ENCODE assay signal across 11 mouse cellular contexts in the genomic region with DNA sequence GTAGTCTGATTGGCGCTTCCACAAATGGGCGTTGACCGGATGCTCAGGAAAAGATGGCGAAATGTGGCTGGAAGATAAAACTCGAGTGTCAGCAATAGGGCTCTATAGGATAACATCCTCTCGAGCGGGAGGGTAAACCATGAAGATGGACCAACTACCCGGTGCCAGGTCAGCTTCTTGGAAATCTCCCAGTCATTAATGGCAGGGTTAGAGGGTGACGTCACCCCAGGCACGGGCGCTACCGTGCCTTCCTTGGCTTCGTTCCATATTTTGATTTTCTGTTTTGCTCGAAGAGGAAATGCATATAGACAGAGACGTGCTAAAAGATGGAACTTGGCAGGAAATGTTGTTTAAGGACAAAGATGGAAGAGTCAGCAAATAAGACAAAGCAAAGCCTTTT.
DNase-seq lines count a peak whose midpoint lies in the region; ATAC-seq and TF ChIP-seq lines count a peak whose summit lies in the region.
"Had no signal": no experiment of that assay in that cellular context is flagged by ENCODE, and none has a peak within 500 bp of the region (broad histone marks: within the 10 kb centered on the region; RNA-seq: fewer than 3 reads in every experiment).

No protein-coding gene starts in this region.

- H3K36me3 ChIP-seq in hindbrain, postnatal 0 days (ENCODE audit: insufficient read depth, low read length), result no peaks in the 10 kb centered on the region
- H3K36me3 ChIP-seq in hindbrain, embryonic 13.5 days, result no peaks in the 10 kb centered on the region
- peaks cover 14% of the 10 kb centered on the region for H3K36me3 ChIP-seq in embryonic facial prominence, embryonic 14.5 days (ENCODE audit: control insufficient read depth, insufficient read depth, low read length)

- peak; percentile 66; the same call in 1 of the 2 replicates for ATAC-seq in hindbrain, postnatal 0 days
- ATAC-seq in hindbrain, embryonic 13.5 days (ENCODE audit: low FRiP score), result no peak
- no peak for ATAC-seq in embryonic facial prominence, embryonic 14.5 days (ENCODE audit: low read depth)

- H3K9me3 ChIP-seq in hindbrain, postnatal 0 days (ENCODE audit: low read length), result no peaks in the 10 kb centered on the region
- H3K9me3 ChIP-seq in hindbrain, embryonic 13.5 days, result no peaks in the 10 kb centered on the region
- H3K9me3 ChIP-seq in embryonic facial prominence, embryonic 14.5 days (ENCODE audit: control insufficient read depth, low read length), result no peaks in the 10 kb centered on the region

- TF ChIP-seq CTCF in hindbrain, postnatal 0 days (IDR thresholded peaks at IDR 0.05; ENCODE audit: low read depth), result no peak
- TF ChIP-seq CTCF in olfactory bulb, adult 2 months (IDR thresholded peaks at IDR 0.05; ENCODE audit: insufficient read depth, low read depth, low read length), result no peak

- H3K27me3 ChIP-seq in hindbrain, postnatal 0 days (ENCODE audit: insufficient read depth, low read length), result no peaks in the 10 kb centered on the region
- no peaks in the 10 kb centered on the region for H3K27me3 ChIP-seq in hindbrain, embryonic 13.5 days
- no peaks in the 10 kb centered on the region for H3K27me3 ChIP-seq in embryonic facial prominence, embryonic 14.5 days (replicated peaks; ENCODE audit: control insufficient read depth, insufficient read depth, low read length)

- H3K27ac ChIP-seq in hindbrain, postnatal 0 days, result peak overlapping the region; percentile 4; the same call in 1 of the 2 replicates
- H3K27ac ChIP-seq in hindbrain, embryonic 13.5 days, result no peak overlapping the region
- H3K27ac ChIP-seq in embryonic facial prominence, embryonic 14.5 days (replicated peaks; ENCODE audit: low read depth, low read length), result peak overlapping the region; percentile 44
- no peak overlapping the region for H3K27ac ChIP-seq in olfactory bulb, adult 2 months (ENCODE audit: insufficient read depth, low read depth, low read length)

- no peak for TF ChIP-seq POLR2A in olfactory bulb, adult 2 months (IDR thresholded peaks at IDR 0.05; ENCODE audit: insufficient read depth, low read depth, low read length)

- no peak overlapping the region for H3K9ac ChIP-seq in hindbrain, postnatal 0 days (replicated peaks; ENCODE audit: low read length)
- no peak overlapping the region for H3K9ac ChIP-seq in hindbrain, embryonic 13.5 days
- H3K9ac ChIP-seq in embryonic facial prominence, embryonic 14.5 days (ENCODE audit: low read depth, low read length), result no peak overlapping the region

- no peaks in the 10 kb centered on the region for H3K4me1 ChIP-seq in hindbrain, postnatal 0 days (ENCODE audit: insufficient read depth, low read length)
- no peaks in the 10 kb centered on the region for H3K4me1 ChIP-seq in hindbrain, embryonic 13.5 days (replicated peaks)
- H3K4me1 ChIP-seq in embryonic facial prominence, embryonic 14.5 days (ENCODE audit: control insufficient read depth, insufficient read depth, low read length), result peaks cover 11% of the 10 kb centered on the region; the same call in 1 of the 2 replicates
- H3K4me1 ChIP-seq in olfactory bulb, adult 2 months (ENCODE audit: control insufficient read depth, insufficient read depth, low read length), result peaks cover 3% of the 10 kb centered on the region

- peak; percentile 52 for DNase-seq in hindbrain, postnatal 0 days (ENCODE audit: low spot score)
- peak; percentile 9 for DNase-seq in right cerebral cortex, postnatal 25 days
- no peak for DNase-seq in right cerebral cortex, postnatal 36 days (ENCODE audit: low spot score in 2 of 2)
- DNase-seq in embryonic facial prominence, embryonic 14.5 days (ENCODE audit: low spot score), result no peak
- no peak for DNase-seq in urinary bladder, postnatal 36 days (ENCODE audit: low spot score in 2 of 2)
- no peak for DNase-seq in urinary bladder, postnatal 10 days (ENCODE audit: low spot score)
- DNase-seq: adrenal gland, postnatal 14 days; kidney, postnatal 4 days; thymus, postnatal 25 days had no signal

- H3K4me2 ChIP-seq in hindbrain, postnatal 0 days (ENCODE audit: low read depth, low read length), result peak overlapping the region; percentile 3; the same call in 1 of the 2 replicates
- no peak overlapping the region for H3K4me2 ChIP-seq in hindbrain, embryonic 13.5 days
- H3K4me2 ChIP-seq in embryonic facial prominence, embryonic 14.5 days (ENCODE audit: low read depth, low read length), result no peak overlapping the region; the same call in 1 of the 2 replicates

- 62% methylated on average over 15 of the region's 15 CpGs for WGBS in hindbrain, postnatal 0 days
- 81% methylated on average over 15 of the region's 15 CpGs for WGBS in hindbrain, embryonic 13.5 days
- WGBS in embryonic facial prominence, embryonic 14.5 days, result 62% methylated on average over 15 of the region's 15 CpGs
- 45% methylated on average over 15 of the region's 15 CpGs for WGBS in olfactory bulb, adult 2 months

- 0 out of 2 replicates have a peak overlapping the region, but pooled peaks have one; percentile 6 for H3K4me3 ChIP-seq in hindbrain, postnatal 0 days (ENCODE audit: low read length)
- no peak overlapping the region for H3K4me3 ChIP-seq in hindbrain, embryonic 13.5 days
- H3K4me3 ChIP-seq in embryonic facial prominence, embryonic 14.5 days (ENCODE audit: low read depth, low read length), result no peak overlapping the region
- peak overlapping the region; percentile 35 for H3K4me3 ChIP-seq in olfactory bulb, adult 2 months (ENCODE audit: insufficient read depth, low read depth, low read length)

Comparison
In these comparisons a context has a peak if more than half of its experiments do, and no peak if none do; other contexts are left out.
1. DNase-seq: peak in hindbrain, postnatal 0 days (single experiment) and right cerebral cortex, postnatal 25 days (single experiment); none in right cerebral cortex, postnatal 36 days (0 of 2), embryonic facial prominence, embryonic 14.5 days (single experiment), urinary bladder, postnatal 36 days (0 of 2) and urinary bladder, postnatal 10 days (single experiment).
2. H3K27ac ChIP-seq: peak in hindbrain, postnatal 0 days (single experiment) and embryonic facial prominence, embryonic 14.5 days (single experiment); none in hindbrain, embryonic 13.5 days (single experiment) and olfactory bulb, adult 2 months (single experiment).
3. H3K4me3 ChIP-seq: peak in hindbrain, postnatal 0 days (single experiment) and olfactory bulb, adult 2 months (single experiment); none in hindbrain, embryonic 13.5 days (single experiment) and embryonic facial prominence, embryonic 14.5 days (single experiment).